Mouse (Mus musculus) cerebellum, adult 18-20 months (tissue): ENCODE results near the gene Hist1h2bf.
"Not testable (repeated sequence)": the region's sequence is repeated elsewhere in the genome, so short reads cannot be mapped to it uniquely, and the experiment has no call there.

ENCODE experiments used
- DNase-seq, 2 experiments: peaks; one replicate each; pipeline ENCODE4 v3.0.0; 2021

Hist1h2bf gene

DNA sequence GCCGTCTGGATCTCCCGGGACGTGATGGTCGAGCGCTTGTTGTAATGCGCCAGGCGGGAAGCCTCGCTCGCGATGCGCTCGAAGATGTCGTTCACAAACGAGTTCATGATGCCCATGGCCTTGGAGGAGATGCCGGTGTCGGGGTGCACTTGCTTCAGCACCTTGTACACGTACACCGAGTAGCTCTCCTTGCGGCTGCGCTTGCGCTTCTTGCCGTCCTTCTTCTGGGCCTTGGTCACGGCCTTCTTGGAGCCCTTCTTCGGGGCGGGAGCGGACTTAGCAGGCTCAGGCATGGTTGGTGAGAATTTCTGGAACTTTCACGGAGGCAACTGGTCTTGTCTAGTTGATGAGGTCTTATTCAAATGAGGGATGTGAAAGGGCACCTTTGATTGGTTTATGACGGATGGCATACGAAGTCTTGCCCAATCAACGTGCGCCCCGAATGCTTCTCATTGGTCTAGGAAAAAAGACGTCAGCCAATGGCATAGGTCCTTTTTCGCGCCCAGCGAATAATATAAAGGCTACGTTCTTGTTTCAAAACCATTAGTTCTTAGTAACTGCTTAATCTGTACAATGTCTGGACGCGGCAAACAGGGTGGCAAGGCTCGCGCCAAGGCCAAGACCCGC lies at the start of gene Hist1h2bf, which contains the start of gene Hist1h2ad:
Hist1h2bf (minus strand) TSS at position 299 of the 627 bp plus-strand sequence.
Hist1h2ad (plus strand) TSS at position 484 of the 627 bp plus-strand sequence.
- peak; percentile 61 to 64 for DNase-seq

DNA sequence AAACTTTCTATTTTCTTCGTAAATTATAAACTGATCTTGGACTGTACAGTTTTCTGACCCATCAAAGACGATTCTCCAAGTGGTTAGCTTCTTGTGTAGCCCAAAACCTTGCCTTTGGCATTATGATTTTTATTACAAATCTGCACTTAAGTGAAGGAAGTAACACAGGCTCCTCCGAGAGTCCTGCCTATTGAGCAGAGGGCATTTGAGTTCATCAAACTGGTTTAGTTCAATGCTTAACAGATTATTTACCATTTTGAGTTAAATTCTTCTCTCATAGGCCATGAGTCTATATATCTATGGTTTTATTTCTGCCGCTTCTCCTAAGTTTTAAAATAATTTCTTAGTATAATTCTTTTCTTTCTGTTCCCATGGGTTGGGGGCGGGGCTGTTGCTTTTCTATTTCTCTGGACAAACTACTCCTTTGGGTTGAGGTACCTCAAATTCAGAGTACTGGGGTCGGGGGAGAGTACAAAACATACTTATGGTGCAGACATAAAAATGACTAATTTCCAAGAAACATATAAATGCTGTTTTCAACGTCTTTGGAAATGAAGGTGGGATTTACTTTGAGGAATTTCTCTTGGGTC lies 49.0 kb upstream of the Hist1h2bf start:
- DNase-seq = peak; percentile 15 to 31

DNA sequence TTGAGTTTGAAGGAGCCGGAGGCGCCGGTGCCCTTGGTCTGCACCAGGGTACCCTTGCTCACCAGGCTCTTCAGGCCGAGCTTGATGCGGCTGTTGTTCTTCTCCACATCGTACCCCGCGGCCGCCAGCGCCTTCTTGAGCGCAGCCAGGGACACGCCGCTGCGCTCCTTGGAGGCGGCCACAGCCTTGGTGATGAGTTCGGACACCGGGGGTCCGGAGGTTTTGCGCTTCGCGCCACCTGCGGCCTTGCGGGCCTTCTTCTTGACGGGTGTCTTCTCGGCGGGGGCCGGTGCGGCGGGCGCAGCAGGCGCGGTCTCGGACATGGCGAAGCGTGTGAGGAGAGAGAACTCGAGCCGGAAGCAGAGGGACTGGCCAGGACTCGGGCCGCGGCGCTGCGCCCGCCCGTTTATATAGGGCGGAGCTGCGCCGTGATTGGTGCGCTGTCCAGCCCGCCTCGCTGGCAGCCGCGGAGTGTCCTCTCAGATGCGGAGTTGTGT lies 48.2 kb upstream of the Hist1h2bf start, which contains the start of gene Hist1h1e:
Hist1h1e (minus strand) TSS at position 384 of the 497 bp plus-strand sequence.
- DNase-seq = peak; percentile 86 to 90

DNA sequence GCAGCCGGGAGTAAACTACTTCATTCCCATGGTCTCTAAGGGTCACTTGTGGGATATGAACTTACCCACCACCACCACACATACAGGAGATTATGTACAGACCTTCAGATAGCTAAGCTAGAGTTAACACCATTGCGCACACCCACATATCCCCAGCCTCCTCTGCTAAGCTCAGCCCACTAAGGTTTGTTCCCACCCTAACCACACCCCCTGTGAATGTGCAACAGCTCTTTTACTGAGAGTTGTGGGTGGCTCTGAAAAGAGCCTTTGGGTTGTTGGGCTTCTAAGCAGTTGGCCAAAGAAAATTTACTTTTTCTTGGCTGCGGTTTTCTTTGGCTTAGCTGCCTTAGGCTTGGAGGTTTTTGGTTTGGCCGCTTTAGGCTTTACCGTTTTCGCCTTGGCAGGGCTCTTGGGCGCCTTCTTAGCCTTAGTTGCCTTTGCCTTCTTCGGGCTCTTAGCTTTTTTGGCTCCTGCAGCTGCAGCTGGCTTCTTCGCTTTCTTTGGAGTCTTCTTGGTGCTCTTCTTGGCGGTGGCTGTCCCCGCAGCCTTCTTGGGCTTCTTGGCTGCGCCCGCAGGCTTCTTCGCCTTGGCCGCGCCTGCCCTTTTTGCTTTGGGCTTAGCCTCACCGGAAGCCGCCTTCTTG lies 47.7 kb upstream of the Hist1h2bf start:
- DNase-seq = peak; percentile 56 to 74

DNA sequence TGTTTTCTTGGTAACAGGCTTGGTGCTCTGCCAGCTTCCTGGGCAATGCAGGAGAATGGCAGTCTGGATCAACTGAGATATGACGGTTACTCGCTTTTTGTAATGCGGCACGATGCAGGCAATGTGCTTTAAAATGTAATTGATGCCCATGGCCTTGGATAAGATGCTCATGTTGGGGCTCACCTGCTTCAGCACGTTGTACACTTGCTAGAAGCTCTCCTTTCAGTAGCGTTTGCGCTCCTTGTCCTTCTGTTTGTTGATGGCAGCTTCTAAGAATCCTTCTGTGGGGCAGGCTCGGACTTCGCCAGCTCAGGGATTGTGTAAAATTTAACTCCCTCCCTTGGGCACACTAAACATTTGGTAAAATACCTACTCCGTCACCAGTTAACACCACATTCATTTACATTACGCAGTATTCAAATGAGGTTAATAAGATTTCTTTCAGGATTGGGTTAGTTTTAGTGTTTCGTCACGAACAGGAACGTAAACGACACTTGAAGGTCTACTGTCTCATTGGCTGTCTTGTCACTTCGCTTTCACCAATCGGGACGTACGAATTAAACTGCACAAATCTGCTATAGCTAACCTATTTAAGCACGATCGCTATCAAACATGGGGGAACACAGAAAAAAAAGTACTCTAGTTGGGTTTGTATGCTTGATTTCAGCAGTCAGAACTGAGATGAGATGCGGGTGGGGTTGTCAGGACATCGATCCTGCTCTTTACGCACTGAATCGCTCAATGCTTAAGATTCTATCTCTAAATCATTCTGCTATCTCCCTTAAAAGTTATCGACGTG lies 46.9 kb upstream of the Hist1h2bf start, which contains the start of gene Hist1h2be:
Hist1h2be (minus strand) TSS at position 392 of the 799 bp plus-strand sequence.
- peak; percentile 75 to 78 for DNase-seq

DNA sequence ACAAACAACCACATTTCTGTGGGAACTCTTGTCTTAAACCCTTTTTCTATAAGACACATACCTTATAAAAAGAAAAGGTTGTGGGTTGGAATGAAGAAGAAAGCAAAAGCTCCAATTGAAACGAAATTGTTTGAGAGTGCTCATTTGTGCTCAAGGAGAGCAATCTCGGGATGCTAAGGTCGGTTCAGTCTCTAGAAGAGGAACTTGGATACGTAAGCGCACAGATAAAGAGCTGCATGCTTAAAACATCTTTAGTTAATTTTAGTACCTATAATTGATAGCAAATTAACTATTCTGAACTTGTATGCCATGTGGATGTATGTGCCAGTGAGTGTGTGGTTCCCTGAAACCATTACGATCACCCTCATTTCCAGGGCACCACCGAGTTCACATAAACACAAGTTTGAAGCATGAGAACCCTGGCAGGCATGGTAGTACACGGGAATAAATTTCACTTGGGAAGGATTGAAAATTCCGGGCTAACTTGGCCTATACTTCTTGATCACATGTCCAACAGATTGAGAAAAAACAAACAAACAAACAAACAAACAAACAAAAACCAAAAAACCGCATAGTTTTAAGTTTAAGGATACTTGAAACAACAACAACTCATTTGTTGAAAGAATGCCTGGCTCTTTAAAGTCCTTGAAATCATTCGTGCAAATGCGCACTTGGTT lies 46.2 kb upstream of the Hist1h2bf start:
- DNase-seq = peak in 1 of 2 experiments; percentile 17

DNA sequence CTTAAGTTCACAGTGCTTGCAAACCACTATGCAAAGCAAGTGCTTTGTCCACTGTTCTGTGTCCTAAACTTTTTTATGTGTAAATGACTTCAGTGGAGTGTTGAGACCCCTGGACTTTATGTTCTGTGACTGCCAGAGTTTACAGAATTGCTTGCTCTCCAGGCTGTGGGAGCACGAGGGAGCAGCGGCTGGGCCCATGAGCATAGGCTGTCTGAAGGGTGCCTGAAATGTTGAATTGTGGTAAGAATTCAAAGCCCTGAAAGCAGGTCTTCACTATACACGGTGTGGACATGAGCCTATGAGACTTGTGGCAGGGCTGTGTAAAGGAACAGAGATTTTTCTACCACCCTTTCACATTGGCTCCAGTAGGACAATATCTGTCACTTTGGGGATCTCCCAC lies 37.6 kb upstream of the Hist1h2bf start:
- no peak for DNase-seq

DNA sequence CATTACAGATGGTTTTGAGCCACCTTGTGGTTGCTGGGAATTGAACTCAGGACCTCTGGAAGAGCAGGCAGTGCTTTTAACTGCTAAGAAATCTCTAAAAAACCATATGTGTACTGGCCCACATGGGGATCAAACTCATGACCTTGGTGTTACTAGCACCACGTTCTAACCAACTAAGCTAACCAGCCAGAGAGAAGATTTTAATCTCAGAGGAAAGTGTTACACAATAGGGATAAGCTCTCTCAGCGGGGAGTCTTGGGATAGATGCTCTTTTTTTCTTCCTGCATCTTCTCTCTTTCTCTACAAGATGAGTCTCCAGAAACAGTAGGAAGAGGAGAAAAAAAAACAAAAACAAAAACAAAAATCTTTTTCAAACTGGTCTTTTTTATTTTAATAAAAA lies 36.4 kb upstream of the Hist1h2bf start:
- DNase-seq = no peak

DNA sequence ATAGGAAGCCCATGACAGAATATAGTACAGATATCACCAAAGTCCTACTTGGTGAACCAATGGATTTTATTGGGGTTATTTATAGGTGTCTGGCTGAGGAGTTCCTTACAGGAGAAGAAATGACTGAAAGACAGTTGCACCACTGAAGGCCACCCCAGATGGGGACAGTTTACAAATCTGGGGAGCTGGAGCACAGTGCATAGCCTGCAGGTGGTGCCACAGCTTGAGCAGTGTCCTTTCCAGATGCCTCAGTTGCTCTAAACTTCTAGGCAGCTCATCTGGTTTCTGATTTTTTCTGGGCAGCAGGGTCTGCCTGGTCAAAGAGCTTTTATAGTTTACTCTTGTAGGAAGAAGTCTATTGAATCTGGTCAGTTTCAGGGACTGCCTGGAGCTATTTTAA lies 35.8 kb upstream of the Hist1h2bf start:
- no peak for DNase-seq

DNA sequence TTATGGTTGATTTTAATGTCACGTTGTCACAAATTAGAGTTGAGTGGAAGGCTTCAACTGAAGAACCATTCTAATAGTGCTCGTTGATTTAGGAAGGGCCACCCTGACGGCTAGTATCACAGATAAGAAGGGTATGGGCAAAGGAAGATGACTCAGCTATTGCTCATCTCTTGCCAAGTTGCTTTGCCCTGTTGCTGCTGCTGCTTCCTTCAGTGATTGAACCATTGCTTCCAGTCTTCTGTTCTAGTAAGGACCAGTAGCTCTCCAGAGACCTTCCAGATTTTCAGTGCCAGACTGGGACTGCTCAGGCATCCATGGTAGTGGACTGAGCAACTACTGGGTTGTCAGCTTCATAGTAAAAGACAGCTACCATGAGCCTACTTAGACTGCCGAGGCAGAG lies 35.2 kb upstream of the Hist1h2bf start:
- DNase-seq = no peak

DNA sequence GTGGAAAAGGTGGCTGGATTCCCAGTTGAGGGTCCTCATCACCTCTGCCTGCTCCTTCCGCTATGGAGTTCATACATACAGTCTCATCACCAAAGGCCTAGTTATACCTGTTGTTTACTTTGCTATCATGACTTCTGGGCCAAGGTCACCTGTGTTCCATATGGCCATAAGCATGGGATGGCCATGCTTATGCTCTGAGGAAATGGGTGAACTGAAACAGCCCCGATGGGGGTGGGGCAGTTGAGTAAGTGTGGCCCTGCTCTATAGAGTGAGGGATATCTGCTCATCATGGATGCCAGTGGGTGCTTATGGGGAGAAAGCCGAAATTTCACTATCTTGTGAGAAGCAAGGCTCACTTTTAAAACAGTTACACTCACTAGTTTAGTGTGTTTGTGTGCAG lies 31.1 kb upstream of the Hist1h2bf start:
- no peak for DNase-seq

DNA sequence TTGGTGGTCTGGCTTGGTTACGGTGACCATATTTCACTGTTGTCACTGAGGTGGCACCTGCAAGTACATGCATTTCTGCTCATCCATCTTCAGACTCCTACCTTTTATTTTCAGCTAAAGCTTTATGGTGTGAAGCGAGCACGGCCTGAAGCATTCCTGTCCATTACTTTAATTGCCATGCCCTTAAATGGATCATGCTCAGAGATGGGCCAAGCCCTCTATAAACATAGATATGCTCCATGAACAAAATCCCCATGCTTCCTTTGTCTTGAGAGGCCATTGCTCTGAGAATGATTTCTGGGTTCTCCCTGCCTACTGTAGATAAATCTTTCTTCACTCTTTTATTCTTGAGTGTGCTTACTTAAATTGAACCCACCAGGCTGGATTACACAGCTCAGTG lies 30.5 kb upstream of the Hist1h2bf start:
- DNase-seq = no peak

DNA sequence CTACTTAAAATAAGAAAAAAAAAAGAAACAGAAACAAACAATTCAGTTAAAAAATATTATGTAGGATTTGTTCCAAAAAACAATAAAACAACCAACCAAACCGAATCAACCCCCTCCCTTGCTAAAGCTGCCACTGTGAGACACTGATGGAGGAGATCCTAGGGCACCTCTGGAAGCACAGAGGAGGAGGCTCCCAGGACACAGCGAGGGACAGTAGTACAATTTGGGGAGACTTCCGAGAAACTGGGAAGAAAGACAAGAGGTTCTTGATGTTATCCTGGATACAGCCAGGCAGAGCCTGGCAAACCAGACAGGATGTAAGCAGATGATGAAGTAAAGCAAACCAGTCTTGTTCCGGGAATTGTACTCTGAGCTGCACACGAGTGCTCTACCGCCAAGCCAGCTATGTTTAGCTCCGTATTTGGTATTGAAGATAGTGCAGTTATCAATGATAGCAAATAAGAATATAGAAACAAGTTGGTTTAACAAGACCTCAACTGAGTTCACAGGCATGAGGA lies 29.2 kb upstream of the Hist1h2bf start:
- no peak for DNase-seq

DNA sequence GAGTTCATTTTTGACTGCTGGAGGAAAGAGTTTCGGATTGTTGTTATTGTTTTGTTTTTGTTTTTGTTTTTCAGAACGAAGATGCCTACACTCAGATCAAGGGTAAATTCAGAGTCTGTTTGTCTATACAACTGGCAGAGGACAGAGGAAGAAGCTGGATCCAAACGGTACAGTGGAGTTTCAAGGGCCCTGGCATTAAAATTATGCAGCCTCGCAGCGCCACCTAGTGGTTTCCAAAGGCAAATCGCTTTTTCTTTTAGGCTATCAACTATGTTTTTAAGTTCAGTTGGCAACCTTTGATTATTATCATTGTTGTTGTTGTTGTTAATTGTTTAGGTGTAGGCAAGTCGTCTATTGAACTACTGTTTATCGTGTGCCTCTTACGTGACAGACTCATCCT lies 24.0 kb upstream of the Hist1h2bf start:
- DNase-seq = peak; percentile 72 to 84

DNA sequence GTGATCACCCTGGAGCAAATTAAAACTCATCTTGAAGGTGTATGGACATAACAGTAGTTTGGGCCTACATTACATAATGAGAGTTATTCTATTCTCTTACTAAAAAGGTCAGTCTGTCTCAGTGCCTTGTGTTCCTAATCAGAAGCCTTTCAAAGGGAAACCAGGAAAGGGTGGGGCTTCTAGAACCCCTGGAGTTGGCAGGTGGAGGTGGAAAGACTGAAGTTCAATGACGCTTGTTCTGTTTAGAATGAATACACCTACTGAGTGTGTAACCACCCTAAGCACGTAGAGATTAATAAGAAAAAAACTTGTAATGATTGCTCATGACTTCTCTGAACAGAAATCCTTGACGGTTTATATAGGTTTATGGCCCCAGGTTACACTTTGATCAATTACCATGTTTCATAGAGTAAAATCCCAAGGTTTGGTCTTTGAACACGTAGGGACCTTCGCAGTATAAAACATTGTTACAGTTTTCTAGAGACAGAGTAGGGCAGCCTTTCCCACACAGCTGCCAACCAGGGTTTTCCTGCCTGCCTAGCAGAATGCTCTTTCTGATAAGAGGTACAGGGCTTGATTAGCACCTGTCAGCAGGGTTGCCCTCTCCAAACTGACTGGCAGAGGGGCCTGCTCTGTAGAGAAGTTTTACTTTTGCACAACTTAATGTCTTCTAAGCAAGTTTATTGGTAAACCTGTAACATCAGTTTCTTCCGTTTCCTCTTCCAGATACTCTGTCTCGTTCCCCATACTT lies 21.8 kb upstream of the Hist1h2bf start:
- no peak for DNase-seq

DNA sequence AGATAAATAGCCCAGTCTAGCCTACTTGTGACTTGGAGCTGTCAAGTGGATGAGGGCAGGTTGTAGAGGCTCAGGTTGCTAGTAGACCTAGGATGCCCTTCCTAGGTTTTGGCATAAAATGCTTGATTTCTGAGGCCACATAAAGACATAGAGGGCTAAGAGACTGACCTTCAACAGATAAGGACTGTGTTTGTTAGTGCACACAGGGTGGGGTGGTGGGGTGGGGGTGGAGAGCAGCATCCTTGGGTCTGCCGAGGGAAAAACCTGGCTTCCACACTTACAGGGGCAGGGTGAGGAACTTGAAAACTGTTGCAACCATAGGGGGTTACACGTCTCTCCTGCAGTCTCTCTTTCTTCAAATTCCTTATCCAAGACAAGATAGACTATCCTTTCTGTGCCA lies 21.2 kb upstream of the Hist1h2bf start:
- no peak for DNase-seq

DNA sequence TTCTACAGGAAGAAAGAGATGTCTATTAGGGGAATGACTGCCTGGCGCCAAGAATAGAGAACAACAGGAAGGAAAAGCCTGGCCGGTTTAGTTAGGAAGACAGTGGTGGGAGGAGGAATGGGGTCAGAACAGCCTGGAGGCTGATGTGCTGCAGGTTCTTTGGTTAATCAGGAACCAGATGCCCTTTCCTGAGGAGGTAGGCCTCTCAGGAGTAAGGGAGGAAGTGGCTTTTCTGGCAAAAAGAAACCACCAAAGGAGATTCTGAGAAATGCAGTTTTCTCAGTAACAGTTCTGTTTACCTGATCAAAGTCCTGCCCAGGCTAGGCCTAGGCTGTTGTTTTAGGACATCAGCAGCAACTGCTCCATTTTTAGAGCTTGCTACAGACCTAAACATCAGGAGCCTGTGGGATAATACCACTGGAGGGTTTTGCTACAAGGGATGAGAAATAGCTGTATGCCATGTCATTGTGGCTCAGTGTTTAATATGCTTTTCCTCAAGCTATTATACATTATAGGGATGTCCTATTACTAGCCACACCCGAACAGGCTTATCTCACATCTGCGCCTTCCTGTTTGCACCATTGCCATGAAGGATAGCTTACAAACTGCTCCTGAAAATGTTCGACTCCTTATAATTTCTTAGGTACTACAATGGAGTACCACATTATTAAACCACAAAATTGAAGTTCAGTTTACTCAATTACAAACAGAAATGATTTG lies 19.2 kb upstream of the Hist1h2bf start:
- DNase-seq = no peak

DNA sequence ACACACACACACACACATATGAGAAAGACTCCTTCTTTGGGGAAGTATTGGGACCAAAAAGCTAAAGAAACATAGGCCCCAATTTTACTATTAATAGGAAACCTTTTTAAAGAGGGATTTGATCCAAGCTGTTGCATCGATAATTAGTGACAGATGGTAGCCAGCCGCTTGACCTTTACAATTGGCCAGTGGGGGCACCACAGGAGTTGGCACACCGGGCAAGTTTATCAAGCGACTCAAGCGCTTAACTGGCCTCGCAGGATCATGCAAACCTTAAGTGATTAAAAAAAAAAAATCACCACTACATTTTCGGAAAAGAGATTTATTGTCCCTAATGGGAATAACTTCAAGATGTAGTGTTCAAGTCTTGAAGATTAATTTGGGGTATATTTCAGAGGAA lies 18.6 kb upstream of the Hist1h2bf start:
- DNase-seq = peak; percentile 63 to 65

DNA sequence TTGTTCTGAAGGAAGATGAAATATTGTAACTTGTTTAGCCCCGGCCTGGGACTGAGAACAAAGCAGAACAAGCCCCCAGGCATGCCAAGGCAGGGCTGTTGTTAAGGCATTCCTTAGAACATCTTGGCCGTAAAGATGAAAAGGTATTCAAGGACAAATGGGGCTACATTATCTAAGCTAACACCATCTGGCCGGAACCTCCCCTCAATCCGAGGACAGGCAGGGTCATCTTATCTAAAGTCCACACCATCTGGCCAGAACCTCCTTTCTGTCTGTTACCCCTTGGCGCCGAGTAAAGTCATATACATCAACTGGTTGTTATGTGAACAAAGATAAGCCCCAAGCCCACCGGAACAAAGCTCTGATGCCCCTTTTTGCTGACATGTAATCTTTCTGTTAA lies 17.9 kb upstream of the Hist1h2bf start:
- not testable (repeated sequence) for DNase-seq

DNA sequence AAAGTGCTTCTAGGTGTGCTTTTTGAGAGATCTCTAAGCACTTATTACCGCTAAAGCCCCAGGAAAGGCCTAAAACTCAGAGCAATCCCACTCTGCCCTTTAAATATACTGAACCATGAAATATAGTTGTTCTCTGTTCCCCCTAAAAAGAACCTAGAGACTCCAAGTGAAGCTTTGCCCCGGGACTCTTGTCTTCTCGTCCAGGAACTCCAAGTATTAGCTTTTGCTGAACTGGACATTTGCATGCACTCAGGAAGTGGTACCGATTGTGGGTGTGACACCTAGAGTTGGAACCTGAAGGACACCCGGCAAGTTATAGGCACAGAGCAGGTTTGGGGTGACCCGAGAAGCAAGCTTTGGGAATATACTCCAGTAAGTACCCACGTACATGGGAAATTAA lies 17.2 kb upstream of the Hist1h2bf start:
- DNase-seq = no peak

DNA sequence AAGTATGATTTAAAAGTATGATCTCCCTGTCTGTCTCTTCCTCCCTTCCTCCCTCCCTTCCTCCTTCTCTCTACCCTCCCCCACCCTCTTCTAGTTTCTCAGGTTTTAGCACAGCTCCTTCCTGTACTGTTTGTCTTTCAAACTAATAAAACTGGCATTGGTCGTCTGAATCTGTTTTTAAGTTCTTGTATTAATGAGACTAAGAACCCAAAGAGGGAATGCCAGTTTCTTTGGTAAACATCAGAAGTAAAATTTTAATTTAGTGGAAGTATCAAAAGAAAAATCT lies 12.9 kb upstream of the Hist1h2bf start:
- DNase-seq = no peak
